Mouse (Mus musculus) megakaryocyte, embryonic 14.5 days (primary cell): ENCODE measurements around the gene Myl12a.

ENCODE experiments used
- FLI1 ChIP-seq: IDR thresholded peaks from 2 replicates; pipeline ENCODE4 v1.6.1; 2012; ENCODE audit warnings: low read length, inconsistent platforms, mixed read lengths
- GATA1 ChIP-seq: IDR thresholded peaks from 3 replicates; pipeline ENCODE4 v1.6.1; 2012; ENCODE audit warnings: mixed read lengths, low read length, inconsistent platforms, borderline replicate concordance

- TF ChIP-seq FLI1, result no peak
- no peak for TF ChIP-seq GATA1
These were observed 988 bp downstream of the Myl12a start for GRCm38 (mm10) chr17:71001699-71002080.
